Mouse (Mus musculus): ENCODE measurements around the gene Olfr690.

- no peak for TF ChIP-seq CTCF (IDR thresholded peaks at IDR 0.05; ENCODE audit: control insufficient read depth, insufficient read depth, insufficient replicate concordance, low read depth, low read length)
- TF ChIP-seq POLR2A (IDR thresholded peaks at IDR 0.05; ENCODE audit: control insufficient read depth, low read depth, low read length), result no peak
Observed at GRCm38 (mm10) chr7:105325302-105325701, 8.6 kb downstream of the Olfr690 start.
